Mouse (Mus musculus): ENCODE measurements at regions not wholly inside any gene's neighbourhood (a gene's known extent, or its start where the extent isn't known, plus 50 kb on each side); places are given as distances from the start of the nearest gene placed in this dataset.
A peak's percentile ranks its signal among the peaks of the same experiment; 100 is the strongest.

GRCm38 (mm10) chr4:9132356-9132755 lies 893.5 kb upstream of the Car8 start:
- peak in 1 of 2 experiments; percentile 2 for DNase-seq

- DNase-seq = peak in 1 of 2 experiments; percentile 1
These were observed 892.8 kb upstream of the Car8 start for GRCm38 (mm10) chr4:9131610-9132009.

- peak; percentile 73 to 77 for DNase-seq
These were observed 886.6 kb upstream of the Car8 start for GRCm38 (mm10) chr4:9125236-9125963.

GRCm38 (mm10) chr4:9124586-9125232 lies 885.9 kb upstream of the Car8 start:
- no peak for DNase-seq

- no peak for DNase-seq
These were observed 885.3 kb upstream of the Car8 start for GRCm38 (mm10) chr4:9124109-9124508.

GRCm38 (mm10) chr4:9123396-9124031 lies 884.7 kb upstream of the Car8 start:
- no peak for DNase-seq

GRCm38 (mm10) chr4:9122639-9123286 lies 883.9 kb upstream of the Car8 start:
- no peak for DNase-seq

GRCm38 (mm10) chr4:9116955-9117647 lies 878.3 kb upstream of the Car8 start:
- no peak for DNase-seq

GRCm38 (mm10) chr4:9115874-9116273 lies 877.0 kb upstream of the Car8 start:
- no peak for DNase-seq

- peak; percentile 32 to 48 for DNase-seq
These were observed 875.1 kb upstream of the Car8 start for GRCm38 (mm10) chr4:9113982-9114381.

GRCm38 (mm10) chr4:9110355-9110754 lies 871.5 kb upstream of the Car8 start:
- DNase-seq = no peak

- peak; percentile 90 for DNase-seq
These were observed 868.5 kb upstream of the Car8 start for GRCm38 (mm10) chr4:9107295-9107694.

GRCm38 (mm10) chr4:9106778-9107177 lies 867.9 kb upstream of the Car8 start:
- DNase-seq = peak; percentile 31 to 34

GRCm38 (mm10) chr4:9104657-9105056 lies 865.8 kb upstream of the Car8 start:
- DNase-seq = no peak

GRCm38 (mm10) chr4:9103958-9104357 lies 865.1 kb upstream of the Car8 start:
- DNase-seq = no peak

- peak; percentile 93 to 98 for DNase-seq
These were observed 858.2 kb upstream of the Car8 start for GRCm38 (mm10) chr4:9096809-9097700.

- no peak for DNase-seq
These were observed 857.4 kb upstream of the Car8 start for GRCm38 (mm10) chr4:9096274-9096673.

- no peak for DNase-seq
These were observed 856.8 kb upstream of the Car8 start for GRCm38 (mm10) chr4:9095646-9096045.

GRCm38 (mm10) chr4:9094522-9094921 lies 855.7 kb upstream of the Car8 start:
- DNase-seq = peak in 1 of 2 experiments; percentile 22

- DNase-seq = no peak
These were observed 855.2 kb upstream of the Car8 start for GRCm38 (mm10) chr4:9094076-9094475.

GRCm38 (mm10) chr4:9083526-9083925 lies 844.7 kb upstream of the Car8 start:
- DNase-seq = no peak

Data from cerebellum, postnatal 36 days (tissue).